Mouse (Mus musculus) forebrain, embryonic 12.5 days (tissue): Measurements from ENCODE around the gene Nt5c1a. TPM values are rescaled to one million over a fixed set of nuclear protein-coding genes. Genes with fewer than 3 reads are reported as not detected.

Experiments
- ATAC-seq: fragments of 200-750 bp; cut with Nextera tagmentation; 2 replicates; pipeline ENCODE4 v1.8.0; 2017; ENCODE audit warnings: moderate TSS enrichment; ENCODE audit not compliant: low FRiP score
- H3K27ac ChIP-seq: fragments of 300-500 bp; sonication (generic); 2 replicates; pipeline ENCODE4 v1.5.1; 2016; ENCODE audit warnings: mild to moderate bottlenecking
- H3K27me3 ChIP-seq: fragments of 300-500 bp; sonication (generic); 2 replicates; pipeline ENCODE4 v1.6.1; 2016; ENCODE audit warnings: mild to moderate bottlenecking
- H3K36me3 ChIP-seq: fragments of 300-500 bp; sonication (generic); replicated peaks from 2 replicates; pipeline ENCODE4 v1.6.1; 2016; ENCODE audit warnings: mild to moderate bottlenecking
- H3K4me1 ChIP-seq: fragments of 300-500 bp; sonication (generic); 2 replicates; pipeline ENCODE4 v1.6.1; 2016
- H3K4me2 ChIP-seq: fragments of 300-500 bp; sonication (generic); 2 replicates; pipeline ENCODE4 v1.6.1; 2016; ENCODE audit warnings: mild to moderate bottlenecking, moderate library complexity
- H3K4me3 ChIP-seq: fragments of 300-500 bp; sonication (generic); replicated peaks from 2 replicates; pipeline ENCODE4 v1.5.1; 2016; ENCODE audit warnings: mild to moderate bottlenecking
- H3K9ac ChIP-seq: fragments of 300-500 bp; sonication (generic); 2 replicates; pipeline ENCODE4 v1.6.1; 2016; ENCODE audit warnings: mild to moderate bottlenecking
- H3K9me3 ChIP-seq: fragments of 300-500 bp; sonication (generic); 2 replicates; pipeline ENCODE4 v1.6.1; 2016
- WGBS: fragments of 180-500 bp; shearing (Covaris S2); methylation state at CpG from one replicate; pipeline ENCODE4 v1.1.7; 2016; 5-methylcytosine and 5-hydroxymethylcytosine counted together
- polyA plus RNA-seq: library from polyadenylated mRNA; unstranded; fragments of >200 nt; fragmentation: Nextera tagmentation; extraction: Ambion mirVana; gene quantifications from 2 replicates; pipeline ENCODE4 v1.2.1, GENCODE M21; 2016

The Nt5c1a gene
- polyA plus RNA-seq, 1 experiment from 2014 or later, result not detected

GRCm38 (mm10) chr4:123260071-123260746 is 58.9 kb downstream of the Nt5c1a start:
- no peak overlapping the region for H3K4me2 ChIP-seq
- peaks cover 3% of the 10 kb centered on the region; the same call in 1 of the 2 replicates for H3K4me1 ChIP-seq
- ATAC-seq, result no peak
- H3K36me3 ChIP-seq, result no peaks in the 10 kb centered on the region
- H3K9me3 ChIP-seq, result no peaks in the 10 kb centered on the region
- 54% methylated on average over 8 of the region's 8 CpGs for WGBS
- H3K27ac ChIP-seq, result no peak overlapping the region
- no peak overlapping the region for H3K4me3 ChIP-seq
- no peak overlapping the region for H3K9ac ChIP-seq
- no peaks in the 10 kb centered on the region for H3K27me3 ChIP-seq

DNA sequence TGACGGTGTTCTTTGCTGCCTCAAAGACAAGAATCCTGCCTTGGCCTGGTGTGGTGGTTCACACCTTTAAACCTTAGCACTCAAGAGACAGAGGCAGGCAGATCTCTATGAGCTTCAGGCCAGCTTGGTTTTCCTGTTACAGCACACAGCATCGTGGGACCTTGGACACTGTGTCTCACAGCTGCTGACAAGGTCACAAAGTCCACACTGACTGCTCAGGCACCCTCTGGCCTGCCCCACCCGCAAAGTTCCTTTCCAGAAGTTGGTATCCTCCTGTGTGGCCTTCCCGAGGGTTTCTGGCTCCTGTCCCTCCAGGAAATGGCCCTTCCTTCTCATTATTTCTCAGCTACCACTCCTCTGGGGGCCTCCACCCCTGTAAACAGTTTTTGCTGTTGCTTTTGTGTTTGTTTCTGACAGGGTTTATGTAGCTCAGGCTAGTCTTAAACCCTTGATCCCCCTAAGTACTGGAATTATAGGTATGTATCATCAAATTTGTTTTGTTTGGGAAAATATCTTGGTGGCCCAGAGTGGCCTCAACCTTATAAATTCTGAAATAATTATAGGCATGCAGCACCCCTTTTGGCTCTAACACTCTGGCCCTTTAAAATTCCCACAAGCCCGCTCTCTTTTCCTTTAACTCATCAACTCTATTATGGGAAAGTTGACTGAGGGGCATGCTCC is 60.6 kb downstream of the Nt5c1a start, which contains the start of gene Pabpc4:
Gene Pabpc4, plus strand, starts transcription at position 631 of the 681 bp plus-strand sequence.
- Histone ChIP-seq H3K4me2 (no peak within 1 kb of the TSS), H3K9ac (no peak within 1 kb of the TSS), H3K27me3 (no peaks in the 10 kb centered on the region), H3K36me3 (no peaks in the 10 kb centered on the region), H3K27ac (no peak within 1 kb of the TSS), H3K4me1 (peaks cover 3% of the 10 kb centered on the region; the same call in 1 of the 2 replicates), H3K9me3 (no peaks in the 10 kb centered on the region), H3K4me3 (no peak within 1 kb of the TSS)
- no peak for ATAC-seq
- 83% methylated on average over 5 of the region's 5 CpGs for WGBS

Other genes starting within 250 kb of the Nt5c1a start
- gene Mfsd2a, start 240.3 kb upstream of the Nt5c1a start, polyA plus RNA-seq, result 21.7 TPM in 2 replicates
- 84.0 and 84.3 TPM in 2 replicates for gene Mycl, start 205.9 kb upstream of the Nt5c1a start, polyA plus RNA-seq
- gene Trit1, start 184.9 kb upstream of the Nt5c1a start, polyA plus RNA-seq, result 29.3 and 29.7 TPM in 2 replicates
- gene Bmp8b, start 96.3 kb upstream of the Nt5c1a start, polyA plus RNA-seq, result 0.17 and 0.24 TPM in 2 replicates
- gene Oxct2b, start 85.2 kb upstream of the Nt5c1a start, polyA plus RNA-seq, result 0.15 and 0.17 TPM in 2 replicates
- gene Ppie, start 61.6 kb upstream of the Nt5c1a start, polyA plus RNA-seq, result 103 and 109 TPM in 2 replicates
- 2.5 and 2.6 TPM in 2 replicates for gene Hpcal4, start 18.3 kb upstream of the Nt5c1a start, polyA plus RNA-seq
- 5.1 and 5.9 TPM in 2 replicates for gene Heyl, start 32.1 kb downstream of the Nt5c1a start, polyA plus RNA-seq
- gene Pabpc4, start 60.8 kb downstream of the Nt5c1a start, polyA plus RNA-seq, result 35.5 and 36.0 TPM in 2 replicates
- gene Oxct2a, start 122.1 kb downstream of the Nt5c1a start, polyA plus RNA-seq, result not detected in 2 replicates
- 0.29 TPM in 1 of 2 replicates, not detected in the other for gene Bmp8a, start 141.7 kb downstream of the Nt5c1a start, polyA plus RNA-seq